Mouse (Mus musculus): ENCODE results near the gene Serpina3b. TPM values are rescaled to one million over a fixed set of nuclear protein-coding genes. Genes with fewer than 3 reads are reported as not detected.

Gene Serpina3b
- polyA plus RNA-seq, 1 experiment from 2014 or later = 0.17 TPM

GRCm38 (mm10) chr12:104145571-104145970 is 17.8 kb downstream of the Serpina3b start:
- H3K27me3 ChIP-seq (ENCODE audit: control insufficient read depth, insufficient read depth, low read depth, low read length) = no peaks in the 10 kb centered on the region
- no peak overlapping the region for H3K27ac ChIP-seq (ENCODE audit: low read length)
- ATAC-seq (ENCODE audit: low read depth) = no peak
- no peaks in the 10 kb centered on the region for H3K4me1 ChIP-seq (ENCODE audit: control insufficient read depth, low read depth, low read length)
- H3K9ac ChIP-seq (ENCODE audit: low read depth, low read length) = no peak overlapping the region
- H3K9me3 ChIP-seq (replicated peaks; ENCODE audit: control insufficient read depth, low read length) = no peaks in the 10 kb centered on the region
- 54% methylated on average over 2 of the region's 2 CpGs for WGBS (ENCODE audit: insufficient replicate concordance)
- no peak overlapping the region for H3K4me2 ChIP-seq (ENCODE audit: low read depth, low read length)
- H3K4me3 ChIP-seq (ENCODE audit: low read depth, low read length) = no peak overlapping the region
- H3K36me3 ChIP-seq (ENCODE audit: control insufficient read depth, insufficient read depth) = no peaks in the 10 kb centered on the region

- no peak overlapping the region for H3K27ac ChIP-seq (ENCODE audit: low read length)
- no peaks in the 10 kb centered on the region for H3K9me3 ChIP-seq (replicated peaks; ENCODE audit: control insufficient read depth, low read length)
- no peak overlapping the region for H3K4me2 ChIP-seq (ENCODE audit: low read depth, low read length)
- H3K4me1 ChIP-seq (ENCODE audit: control insufficient read depth, low read depth, low read length) = no peaks in the 10 kb centered on the region
- ATAC-seq (ENCODE audit: low read depth) = no peak
- WGBS (ENCODE audit: insufficient replicate concordance) = 50% methylated on average over 2 of the region's 2 CpGs
- no peaks in the 10 kb centered on the region for H3K36me3 ChIP-seq (ENCODE audit: control insufficient read depth, insufficient read depth)
- H3K4me3 ChIP-seq (ENCODE audit: low read depth, low read length) = no peak overlapping the region
- no peaks in the 10 kb centered on the region for H3K27me3 ChIP-seq (ENCODE audit: control insufficient read depth, insufficient read depth, low read depth, low read length)
- H3K9ac ChIP-seq (ENCODE audit: low read depth, low read length) = no peak overlapping the region
Measured at GRCm38 (mm10) chr12:104151989-104152388, 24.2 kb downstream of the Serpina3b start.

GRCm38 (mm10) chr12:104153041-104153645 is 25.3 kb downstream of the Serpina3b start:
- Histone ChIP-seq H3K36me3 (ENCODE audit: control insufficient read depth, insufficient read depth) (no peaks in the 10 kb centered on the region), H3K4me1 (ENCODE audit: control insufficient read depth, low read depth, low read length) (no peaks in the 10 kb centered on the region), H3K9me3 (replicated peaks; ENCODE audit: control insufficient read depth, low read length) (no peaks in the 10 kb centered on the region), H3K4me2 (ENCODE audit: low read depth, low read length) (no peak overlapping the region), H3K27ac (ENCODE audit: low read length) (no peak overlapping the region), H3K27me3 (ENCODE audit: control insufficient read depth, insufficient read depth, low read depth, low read length) (no peaks in the 10 kb centered on the region), H3K4me3 (ENCODE audit: low read depth, low read length) (no peak overlapping the region), H3K9ac (ENCODE audit: low read depth, low read length) (no peak overlapping the region)
- WGBS (ENCODE audit: insufficient replicate concordance) = 41% methylated on average over 3 of the region's 3 CpGs
- no peak for ATAC-seq (ENCODE audit: low read depth)

- 76% methylated on average over 2 of the region's 2 CpGs for WGBS (ENCODE audit: insufficient replicate concordance)
- no peak within 1 kb of the TSS for H3K27ac ChIP-seq (ENCODE audit: low read length)
- H3K4me1 ChIP-seq (ENCODE audit: control insufficient read depth, low read depth, low read length) = no peaks in the 10 kb centered on the region
- no peak for ATAC-seq (ENCODE audit: low read depth)
- H3K4me3 ChIP-seq (ENCODE audit: low read depth, low read length) = no peak within 1 kb of the TSS
- H3K9ac ChIP-seq (ENCODE audit: low read depth, low read length) = no peak within 1 kb of the TSS
- no peak within 1 kb of the TSS for H3K4me2 ChIP-seq (ENCODE audit: low read depth, low read length)
- H3K36me3 ChIP-seq (ENCODE audit: control insufficient read depth, insufficient read depth) = no peaks in the 10 kb centered on the region
- H3K9me3 ChIP-seq (replicated peaks; ENCODE audit: control insufficient read depth, low read length) = no peaks in the 10 kb centered on the region
- H3K27me3 ChIP-seq (ENCODE audit: control insufficient read depth, insufficient read depth, low read depth, low read length) = no peaks in the 10 kb centered on the region
Measured at GRCm38 (mm10) chr12:104153656-104154055, 25.9 kb downstream of the Serpina3b start, which contains the start of gene Serpina3c. Gene Serpina3c, minus strand, starts transcription at chr12:104153870.

- Histone ChIP-seq H3K9me3 (replicated peaks; ENCODE audit: control insufficient read depth, low read length) (no peaks in the 10 kb centered on the region), H3K9ac (ENCODE audit: low read depth, low read length) (no peak overlapping the region), H3K4me3 (ENCODE audit: low read depth, low read length) (no peak overlapping the region), H3K4me1 (ENCODE audit: control insufficient read depth, low read depth, low read length) (no peaks in the 10 kb centered on the region), H3K27me3 (ENCODE audit: control insufficient read depth, insufficient read depth, low read depth, low read length) (no peaks in the 10 kb centered on the region), H3K27ac (ENCODE audit: low read length) (no peak overlapping the region), H3K4me2 (ENCODE audit: low read depth, low read length) (no peak overlapping the region), H3K36me3 (ENCODE audit: control insufficient read depth, insufficient read depth) (no peaks in the 10 kb centered on the region)
- WGBS (ENCODE audit: insufficient replicate concordance) = 41% methylated on average over 3 of the region's 3 CpGs
- ATAC-seq (ENCODE audit: low read depth) = no peak
Measured at GRCm38 (mm10) chr12:104174747-104175146, 47.0 kb downstream of the Serpina3b start.

- ATAC-seq (ENCODE audit: low read depth) = no peak
- H3K27ac ChIP-seq (ENCODE audit: low read length) = no peak overlapping the region
- no peak overlapping the region for H3K4me2 ChIP-seq (ENCODE audit: low read depth, low read length)
- no peaks in the 10 kb centered on the region for H3K4me1 ChIP-seq (ENCODE audit: control insufficient read depth, low read depth, low read length)
- H3K4me3 ChIP-seq (ENCODE audit: low read depth, low read length) = no peak overlapping the region
- no peak overlapping the region for H3K9ac ChIP-seq (ENCODE audit: low read depth, low read length)
- H3K36me3 ChIP-seq (ENCODE audit: control insufficient read depth, insufficient read depth) = no peaks in the 10 kb centered on the region
- no peaks in the 10 kb centered on the region for H3K27me3 ChIP-seq (ENCODE audit: control insufficient read depth, insufficient read depth, low read depth, low read length)
- 55% methylated on average over 3 of the region's 3 CpGs for WGBS (ENCODE audit: insufficient replicate concordance)
- H3K9me3 ChIP-seq (replicated peaks; ENCODE audit: control insufficient read depth, low read length) = no peaks in the 10 kb centered on the region
Measured at GRCm38 (mm10) chr12:104175636-104176035, 47.8 kb downstream of the Serpina3b start.

GRCm38 (mm10) chr12:104178577-104178976 is 50.8 kb downstream of the Serpina3b start:
- Histone ChIP-seq H3K27me3 (ENCODE audit: control insufficient read depth, insufficient read depth, low read depth, low read length) (no peaks in the 10 kb centered on the region), H3K27ac (ENCODE audit: low read length) (no peak overlapping the region), H3K9ac (ENCODE audit: low read depth, low read length) (no peak overlapping the region), H3K4me3 (ENCODE audit: low read depth, low read length) (no peak overlapping the region), H3K9me3 (replicated peaks; ENCODE audit: control insufficient read depth, low read length) (no peaks in the 10 kb centered on the region), H3K36me3 (ENCODE audit: control insufficient read depth, insufficient read depth) (no peaks in the 10 kb centered on the region), H3K4me2 (ENCODE audit: low read depth, low read length) (no peak overlapping the region), H3K4me1 (ENCODE audit: control insufficient read depth, low read depth, low read length) (no peaks in the 10 kb centered on the region)
- no peak for ATAC-seq (ENCODE audit: low read depth)

GRCm38 (mm10) chr12:104178987-104179386 is 51.2 kb downstream of the Serpina3b start:
- Histone ChIP-seq H3K9ac (ENCODE audit: low read depth, low read length) (no peak overlapping the region), H3K4me1 (ENCODE audit: control insufficient read depth, low read depth, low read length) (no peaks in the 10 kb centered on the region), H3K27me3 (ENCODE audit: control insufficient read depth, insufficient read depth, low read depth, low read length) (no peaks in the 10 kb centered on the region), H3K4me2 (ENCODE audit: low read depth, low read length) (no peak overlapping the region), H3K36me3 (ENCODE audit: control insufficient read depth, insufficient read depth) (no peaks in the 10 kb centered on the region), H3K9me3 (replicated peaks; ENCODE audit: control insufficient read depth, low read length) (no peaks in the 10 kb centered on the region), H3K4me3 (ENCODE audit: low read depth, low read length) (no peak overlapping the region), H3K27ac (ENCODE audit: low read length) (no peak overlapping the region)
- 69% methylated on average over 2 of the region's 2 CpGs for WGBS (ENCODE audit: insufficient replicate concordance)
- no peak for ATAC-seq (ENCODE audit: low read depth)

GRCm38 (mm10) chr12:104185046-104185445 is 57.2 kb downstream of the Serpina3b start:
- WGBS (ENCODE audit: insufficient replicate concordance) = 48% methylated on average over 4 of the region's 4 CpGs
- Histone ChIP-seq H3K9me3 (replicated peaks; ENCODE audit: control insufficient read depth, low read length) (no peaks in the 10 kb centered on the region), H3K4me2 (ENCODE audit: low read depth, low read length) (no peak overlapping the region), H3K27me3 (ENCODE audit: control insufficient read depth, insufficient read depth, low read depth, low read length) (no peaks in the 10 kb centered on the region), H3K4me3 (ENCODE audit: low read depth, low read length) (no peak overlapping the region), H3K9ac (ENCODE audit: low read depth, low read length) (no peak overlapping the region), H3K36me3 (ENCODE audit: control insufficient read depth, insufficient read depth) (no peaks in the 10 kb centered on the region), H3K27ac (ENCODE audit: low read length) (no peak overlapping the region), H3K4me1 (ENCODE audit: control insufficient read depth, low read depth, low read length) (no peaks in the 10 kb centered on the region)
- ATAC-seq (ENCODE audit: low read depth) = no peak
